Mouse (Mus musculus) fibroblast of lung, adult 2 months (primary cell): Measurements from ENCODE around the gene Bri3bp.
A peak's percentile ranks its signal among the peaks of the same experiment; 100 is the strongest.
"Not testable (repeated sequence)": the region's sequence is repeated elsewhere in the genome, so short reads cannot be mapped to it uniquely, and the experiment has no call there.

Source experiments
- DNase-seq: peaks from one replicate; pipeline ENCODE4 v3.0.0-alpha.2; 2011; ENCODE audit warnings: low read depth

The Bri3bp gene

DNA sequence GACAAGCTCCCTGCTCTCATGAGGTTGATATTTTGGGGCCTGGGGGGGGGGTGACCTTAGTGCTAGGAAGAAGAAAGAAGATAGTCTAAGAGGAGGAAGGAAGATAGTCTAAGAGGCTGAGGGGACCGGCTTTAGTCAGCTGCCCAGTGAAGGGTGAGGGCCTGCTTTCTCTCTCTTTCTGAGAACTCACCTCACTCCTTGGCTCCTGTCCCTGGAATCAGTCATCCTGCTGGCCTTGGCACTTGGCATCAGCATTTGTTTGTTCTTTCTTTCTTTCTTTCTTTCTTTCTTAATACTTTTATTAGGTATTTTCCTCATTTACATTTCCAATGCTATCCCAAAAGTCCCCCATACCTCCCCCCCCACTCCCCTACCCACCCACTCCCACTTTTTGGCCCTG, 44.7 kb downstream of the Bri3bp start:
- no peak for DNase-seq

DNA sequence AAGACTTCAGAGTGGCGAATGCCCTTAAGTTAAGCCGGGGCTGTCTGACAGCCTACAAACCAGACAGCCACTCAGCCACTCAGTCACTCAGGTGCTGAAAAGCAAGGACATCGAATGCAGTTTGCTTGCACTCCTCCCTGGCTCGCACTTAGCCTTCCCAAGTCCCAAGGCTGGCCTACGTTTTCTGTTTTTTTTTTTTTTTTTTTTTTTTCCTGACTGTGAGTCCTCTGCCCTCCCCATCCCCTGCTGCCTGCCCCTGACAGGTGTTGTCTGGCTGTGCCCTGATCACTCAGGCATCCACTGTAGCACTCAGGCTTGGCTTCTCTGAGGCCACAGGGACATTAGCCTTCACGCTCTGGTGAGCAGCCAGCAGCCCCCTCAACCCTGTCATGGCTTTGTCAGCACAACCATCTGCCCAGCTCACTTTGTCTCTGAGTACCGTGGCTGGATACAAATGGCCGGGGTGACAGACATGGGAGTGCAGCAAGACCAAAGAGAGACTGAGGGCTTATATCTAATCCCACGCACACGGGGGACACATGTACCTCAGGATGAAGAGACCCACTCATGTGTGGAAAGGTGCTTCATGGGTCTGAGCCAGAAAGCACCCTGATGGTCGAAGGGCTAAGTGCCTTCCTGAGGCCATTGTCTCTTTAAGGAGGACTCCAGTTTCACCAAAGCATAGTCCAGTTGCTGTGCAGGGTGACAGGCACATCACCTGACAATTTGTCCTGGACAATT, 46.2 kb downstream of the Bri3bp start:
- DNase-seq = no peak

DNA sequence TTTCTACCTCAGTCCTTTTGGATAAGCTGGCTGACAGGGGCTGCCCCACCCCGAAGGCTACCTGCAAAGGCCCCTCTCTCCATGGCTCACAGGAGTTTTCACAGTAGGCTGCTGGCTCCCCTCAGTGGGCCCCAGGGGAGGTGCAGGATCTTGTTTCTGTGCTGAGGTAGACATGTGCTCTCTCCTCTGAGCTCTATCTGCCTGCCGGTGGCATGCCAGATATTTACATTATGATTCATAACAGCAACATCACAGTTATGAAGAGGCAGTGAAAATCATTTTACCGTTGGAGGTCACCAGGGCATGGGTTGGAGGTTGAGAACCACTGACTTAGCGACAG, 46.7 kb downstream of the Bri3bp start:
- DNase-seq = no peak

DNA sequence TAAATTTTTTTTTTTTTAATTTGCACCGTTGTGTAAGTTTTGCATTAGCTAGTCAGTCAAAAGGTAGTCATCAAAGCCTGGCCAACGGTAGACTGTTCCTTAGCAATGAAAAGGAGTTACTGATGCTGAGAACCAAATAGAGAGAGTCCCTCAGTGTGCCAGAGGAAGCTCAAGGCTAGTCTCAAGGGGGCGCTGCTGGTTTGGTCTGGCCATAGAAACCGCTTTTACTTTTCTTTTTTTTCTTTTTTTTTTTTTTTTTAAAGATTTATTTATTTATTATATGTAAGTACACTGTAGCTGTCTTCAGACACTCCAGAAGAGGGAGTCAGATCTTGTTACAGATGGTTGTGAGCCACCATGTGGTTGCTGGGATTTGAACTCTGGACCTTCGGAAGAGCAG, 47.6 kb downstream of the Bri3bp start:
- DNase-seq = not testable (repeated sequence)

DNA sequence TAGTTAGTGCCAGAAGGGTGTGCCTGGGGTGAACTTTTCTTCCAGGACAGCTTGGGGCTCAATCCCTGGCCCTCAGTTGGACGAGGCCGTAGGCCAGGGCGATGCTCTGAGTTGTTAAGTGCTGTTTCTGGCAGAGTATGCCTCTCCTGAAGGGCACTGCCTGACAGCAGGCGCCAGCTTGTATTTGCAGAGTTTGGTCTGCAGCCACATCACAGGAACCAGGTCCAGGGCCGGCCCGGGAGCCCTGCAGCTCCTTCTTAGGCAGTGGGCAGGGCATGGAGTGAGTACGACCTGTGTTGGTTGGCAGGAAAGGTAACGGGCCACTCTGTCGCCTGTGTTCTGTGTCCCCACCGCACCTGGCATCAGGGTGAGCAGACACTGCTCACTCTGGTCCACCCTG, 49.7 kb downstream of the Bri3bp start:
- no peak for DNase-seq

DNA sequence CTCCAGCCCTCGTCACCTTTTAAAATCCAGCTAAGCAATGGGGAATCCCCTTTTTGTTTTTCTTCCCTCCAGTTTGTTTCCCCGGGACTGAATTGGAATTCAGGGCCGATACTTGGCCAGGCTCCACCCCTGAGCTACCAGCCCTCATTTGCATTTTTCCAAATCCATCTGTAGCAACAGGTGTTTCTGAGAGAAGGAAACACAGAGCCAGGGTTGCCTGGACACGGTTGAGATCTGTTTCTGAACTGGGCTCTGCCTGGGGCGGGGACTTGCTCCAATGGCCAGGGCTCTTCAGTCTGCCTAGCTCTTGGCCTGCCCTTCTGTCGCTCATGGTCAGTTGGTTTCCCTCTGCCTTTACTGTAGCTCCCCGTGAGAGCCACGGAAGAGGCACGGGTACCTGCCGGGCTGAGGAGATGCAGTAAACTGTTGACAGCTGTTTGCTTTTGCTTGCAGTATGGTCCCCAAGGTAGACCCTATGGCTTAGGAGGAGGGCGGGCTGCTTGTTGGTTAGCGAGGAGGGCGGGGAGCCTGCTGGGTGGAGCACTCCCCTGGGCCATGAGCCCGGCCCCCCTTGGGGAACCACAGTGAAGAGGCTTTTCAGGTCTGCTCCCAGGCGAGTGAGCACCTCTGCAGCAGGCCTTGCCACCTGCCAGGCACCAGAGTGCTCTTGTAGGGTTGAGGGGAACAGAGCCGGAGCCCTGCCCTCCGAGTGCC, 51.2 kb downstream of the Bri3bp start:
- DNase-seq = no peak

DNA sequence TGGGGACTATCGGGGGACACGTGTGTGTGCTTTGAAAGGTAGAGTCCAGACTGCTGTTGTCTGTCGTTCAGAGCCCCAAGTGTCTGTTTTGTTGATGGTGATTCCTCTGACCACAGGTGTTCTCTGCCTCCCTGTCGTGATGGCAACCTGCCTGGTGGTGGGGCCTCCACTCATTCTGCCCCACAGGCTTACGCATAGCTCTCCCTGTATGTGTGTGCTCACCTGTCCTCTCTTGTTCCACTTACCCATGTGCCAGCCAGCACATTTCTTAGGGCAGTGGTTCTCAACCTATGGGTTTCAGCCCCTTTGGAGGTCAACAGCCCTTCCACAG, 51.7 kb downstream of the Bri3bp start:
- no peak for DNase-seq

DNA sequence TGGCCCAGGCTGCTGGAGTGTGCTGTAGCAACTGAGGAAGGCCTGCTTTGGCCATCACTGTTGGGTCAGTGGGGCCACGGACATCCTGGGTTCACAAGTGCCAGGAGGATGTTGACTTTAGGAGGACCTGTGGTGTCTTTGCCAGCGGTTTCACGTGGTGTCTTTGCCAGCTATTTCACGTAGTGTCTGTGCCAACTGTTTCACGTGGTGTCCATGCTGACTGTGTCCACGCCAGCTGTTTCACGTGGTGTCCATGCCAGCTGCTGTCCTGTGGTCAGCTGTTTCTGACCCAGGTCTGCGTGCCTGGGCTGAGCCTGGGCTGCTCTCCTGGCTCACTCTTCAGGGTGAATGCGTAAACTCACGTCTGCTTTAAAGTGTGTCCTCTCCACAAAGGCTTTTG, 54.3 kb downstream of the Bri3bp start:
- DNase-seq = peak; percentile 79

DNA sequence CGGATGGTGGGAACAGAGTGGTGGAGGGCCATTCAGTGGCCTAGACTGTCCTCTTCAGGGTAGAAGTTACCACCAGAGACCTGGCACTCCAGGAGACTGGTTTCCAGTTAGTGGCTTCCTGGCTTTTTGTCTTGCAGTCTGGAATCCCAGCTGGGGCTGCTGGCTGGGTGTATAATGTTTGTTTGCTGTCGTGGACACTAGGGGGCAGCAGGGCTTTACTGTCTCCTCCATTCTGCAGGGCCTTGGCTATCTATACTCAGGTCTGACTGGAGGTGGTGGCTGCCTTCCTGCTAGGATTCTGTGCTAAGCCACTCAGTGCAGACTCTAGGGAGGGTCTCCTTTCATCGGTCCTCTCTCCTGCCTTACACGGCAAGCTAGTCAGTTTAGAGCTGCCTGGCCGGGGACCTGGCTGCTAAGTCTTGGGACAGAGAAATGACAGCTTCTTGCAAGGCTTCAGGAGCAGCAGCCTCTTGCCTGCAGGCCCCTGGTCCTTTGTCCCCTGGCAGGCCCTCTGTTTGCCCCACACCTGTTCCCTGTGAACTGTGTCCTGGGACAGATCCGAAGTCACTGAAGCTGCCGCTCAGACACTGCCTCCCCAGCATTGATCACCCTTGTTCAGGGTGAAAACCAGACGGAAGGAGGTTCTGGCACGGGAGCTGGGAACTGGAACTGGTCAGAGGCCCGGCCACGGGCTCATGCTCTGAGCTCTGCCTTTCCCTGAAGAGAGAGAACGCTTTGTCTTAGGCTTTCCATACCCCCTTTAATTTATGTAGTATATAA, 56.6 kb downstream of the Bri3bp start:
- no peak for DNase-seq

DNA sequence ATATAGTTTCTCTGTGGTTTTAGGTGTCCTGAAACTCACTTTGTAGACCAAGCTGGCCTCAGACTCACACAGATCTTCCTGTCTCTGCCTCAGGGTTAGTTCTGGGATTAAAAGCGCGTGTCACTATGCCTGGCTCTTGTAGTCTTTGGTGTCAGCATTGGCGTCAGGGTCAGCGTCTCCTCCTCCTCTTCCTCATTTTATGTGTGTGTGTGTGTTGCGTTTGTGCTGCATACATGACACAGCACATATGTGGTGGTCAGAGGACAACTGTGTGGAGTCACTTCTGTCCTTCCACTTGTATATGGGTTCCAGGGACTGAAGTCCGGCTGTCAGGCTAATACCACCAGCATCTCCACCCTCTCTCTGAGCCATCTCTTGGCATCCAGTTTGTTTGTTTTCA, 60.1 kb downstream of the Bri3bp start:
- DNase-seq = no peak

DNA sequence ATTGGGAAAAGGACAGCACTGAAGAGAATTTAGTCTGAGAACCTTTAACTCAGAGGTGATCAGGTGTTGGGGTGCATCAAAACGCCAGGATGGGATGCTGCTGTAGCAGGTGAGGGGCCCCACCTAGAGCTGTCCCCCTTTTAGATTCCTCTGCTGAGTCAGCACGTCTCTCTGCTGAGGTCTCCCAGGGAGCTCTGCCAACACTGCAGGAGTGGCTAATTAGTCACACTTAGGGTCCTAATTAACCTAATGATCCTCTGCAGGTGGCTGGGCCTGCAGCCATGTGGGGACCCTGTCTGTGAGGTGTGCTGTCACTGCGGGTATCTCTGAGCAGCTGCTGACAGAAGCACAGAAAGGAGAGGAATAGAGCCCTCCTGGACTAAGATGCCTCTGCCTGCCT, 60.8 kb downstream of the Bri3bp start:
- DNase-seq = no peak

DNA sequence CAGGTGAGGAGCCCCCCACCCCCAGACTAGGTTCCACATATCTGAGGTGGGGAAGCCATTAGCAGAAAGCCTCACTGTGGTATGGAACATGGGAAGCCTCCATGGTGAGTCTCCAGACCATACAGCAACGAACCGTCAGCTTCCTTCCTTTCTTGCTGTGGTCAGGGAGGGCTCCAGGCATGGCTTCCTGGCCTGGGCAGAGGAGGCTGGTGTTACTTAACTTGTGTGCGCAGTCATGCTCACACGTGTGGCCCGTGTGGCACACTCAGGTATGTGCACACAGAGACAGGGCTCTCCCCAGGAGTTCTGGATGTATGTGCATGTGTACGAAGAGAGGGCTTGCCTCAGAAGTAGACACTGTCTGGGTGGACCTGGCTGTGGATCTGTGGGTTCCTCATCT, 62.3 kb downstream of the Bri3bp start:
- no peak for DNase-seq

DNA sequence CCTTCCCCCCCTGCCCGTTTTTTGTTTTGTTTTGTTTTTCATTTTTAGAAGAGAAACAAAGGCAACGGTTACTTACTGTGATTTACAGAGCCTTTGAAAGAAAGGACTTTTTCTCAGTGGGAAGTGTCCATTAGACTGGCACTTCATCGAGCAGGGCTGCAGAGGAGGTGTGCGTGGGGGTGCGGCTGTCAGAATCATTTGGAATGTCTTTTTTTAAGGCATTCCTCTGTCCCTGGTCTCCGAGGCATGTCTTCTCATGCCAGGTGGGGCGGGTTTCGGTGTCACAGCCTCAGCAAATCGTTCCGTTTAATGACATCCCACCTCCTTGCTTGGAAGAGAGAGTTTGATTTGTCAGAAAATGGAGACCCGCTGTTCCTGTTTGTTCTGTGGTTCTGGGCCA, 63.3 kb downstream of the Bri3bp start:
- DNase-seq = no peak

DNA sequence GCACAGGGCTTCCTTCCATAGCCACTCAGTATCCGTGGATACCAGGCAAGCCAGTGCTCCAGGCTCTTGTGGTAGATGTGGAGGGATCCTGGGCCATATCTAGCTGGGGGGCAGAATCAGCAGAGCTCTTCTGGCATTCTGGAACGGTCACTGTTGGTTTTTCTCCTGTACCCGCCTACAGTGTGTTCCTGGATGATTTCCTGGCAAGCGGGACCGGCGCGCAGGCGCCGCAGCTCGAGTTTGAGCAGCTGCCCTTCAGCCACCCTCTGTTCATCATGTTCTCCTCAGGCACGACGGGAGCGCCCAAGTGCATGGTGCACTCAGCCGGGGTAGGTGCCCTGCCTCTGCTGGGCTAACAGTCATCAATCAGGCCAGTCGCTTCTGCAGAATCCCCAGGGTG, 64.6 kb downstream of the Bri3bp start:
- DNase-seq = no peak

DNA sequence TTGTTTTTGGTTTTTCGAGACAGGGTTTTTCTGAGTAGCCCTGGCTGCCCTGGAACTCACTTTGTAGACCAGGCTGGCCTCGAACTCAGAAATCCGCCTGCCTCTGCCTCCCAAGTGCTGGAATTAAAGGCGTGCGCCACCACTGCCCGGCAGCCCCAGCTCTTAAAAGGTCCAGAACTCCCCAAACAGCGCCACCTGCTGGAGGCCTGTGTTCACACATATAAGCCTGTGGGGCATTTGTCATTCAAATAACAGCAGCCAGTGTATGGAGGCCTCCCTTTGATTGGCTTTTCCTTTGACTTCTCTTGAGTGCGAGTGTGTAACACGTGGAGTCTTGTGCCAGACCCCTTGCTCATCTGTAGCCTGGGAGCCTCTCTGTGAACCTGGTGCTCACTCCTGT, 66.2 kb downstream of the Bri3bp start:
- DNase-seq = no peak

DNA sequence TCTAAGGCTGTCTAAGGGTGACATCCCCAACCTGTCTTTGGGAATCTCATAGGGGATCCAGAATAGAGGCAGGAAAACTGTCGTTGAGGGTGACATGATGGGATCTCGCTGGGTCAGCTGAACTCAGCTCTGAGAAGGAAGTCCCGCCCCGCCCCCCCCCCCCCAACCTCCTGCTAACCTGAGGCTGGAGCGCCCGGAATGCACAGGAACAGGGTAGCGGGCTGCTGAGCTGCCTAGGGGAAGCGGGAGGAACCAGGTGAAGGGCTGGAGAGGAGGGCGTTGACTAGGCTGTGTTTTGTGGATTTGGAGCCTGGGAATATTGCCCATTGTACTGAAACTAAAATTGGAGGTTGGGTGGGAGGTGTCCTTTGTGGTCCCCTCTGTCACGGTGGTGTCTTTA, 66.6 kb downstream of the Bri3bp start:
- DNase-seq = no peak

DNA sequence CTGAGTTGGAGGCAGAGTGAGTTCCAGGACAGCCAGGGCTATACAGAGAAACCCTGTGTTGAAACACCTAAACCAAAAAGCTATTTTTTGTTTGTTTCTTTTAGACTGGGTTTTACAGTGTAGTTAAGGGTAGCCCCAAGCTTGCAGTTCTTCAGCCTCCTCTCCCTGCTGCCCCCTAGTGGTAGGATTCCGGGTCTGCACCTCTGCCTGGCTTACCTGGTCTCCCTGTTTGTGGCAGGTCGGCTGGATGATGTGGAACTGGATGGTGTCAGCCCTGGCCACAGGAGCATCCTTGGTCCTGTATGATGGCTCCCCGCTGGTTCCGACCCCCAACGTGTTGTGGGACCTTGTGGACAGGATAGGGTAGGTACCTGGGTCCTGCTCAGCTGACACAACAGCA, 68.2 kb downstream of the Bri3bp start:
- no peak for DNase-seq
